Mouse (Mus musculus) megakaryocyte, adult 5-6 weeks (primary cell): ENCODE data around the gene Olfr1294. TPM values are rescaled to one million over a fixed set of nuclear protein-coding genes. Genes with fewer than 3 reads are reported as not detected.

Experiments used
- ATAC-seq: 2 replicates; pipeline ENCODE4 v1.8.0; 2016; ENCODE audit warnings: mild to moderate bottlenecking, inconsistent platforms; ENCODE audit not compliant: poor library complexity, severe bottlenecking
- total RNA-seq, 2 experiments: library from RNA; stranded (forward) in 1 of 2; stranded (reverse) in 1 of 2; fragments of 153-499, 151-499 nt in 1 of 2; fragments of 221-1000, 200-1000 nt in 1 of 2; gene quantifications; 2 replicates each; pipeline versions ENCODE4 v1.2.3 to v1.2.4; 2015 to 2017

Gene Olfr1294
- total RNA-seq (2015) (not detected in 2 replicates), total RNA-seq (2017) (not detected in 2 replicates)

- no peak for ATAC-seq
Observed at GRCm38 (mm10) chr2:111540191-111540590, at the start of gene Olfr1294. Gene Olfr1294, minus strand, starts transcription at chr2:111540291.

DNA sequence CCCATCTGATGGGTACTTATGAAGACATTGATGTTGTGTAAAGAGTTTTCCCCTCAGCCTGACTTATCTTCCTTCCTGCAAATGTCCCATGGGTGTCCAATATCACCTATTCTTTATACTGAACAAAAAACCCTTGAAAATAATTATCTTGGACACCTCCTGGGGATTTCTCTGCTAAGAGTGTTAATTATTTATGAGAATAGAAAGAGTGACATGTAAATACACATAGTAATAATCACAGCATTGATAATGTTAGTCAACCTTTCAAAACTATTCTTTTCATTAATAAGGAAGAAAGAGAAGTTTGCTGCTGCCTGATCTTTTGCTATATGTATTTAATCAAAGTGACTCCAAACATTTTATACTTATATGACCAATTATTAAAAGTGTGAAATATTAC lies 29.5 kb upstream of the Olfr1294 start, which contains the start of gene Olfr1295:
Gene Olfr1295, minus strand, starts transcription at position 101 of the 400 bp plus-strand sequence.
- no peak for ATAC-seq

DNA sequence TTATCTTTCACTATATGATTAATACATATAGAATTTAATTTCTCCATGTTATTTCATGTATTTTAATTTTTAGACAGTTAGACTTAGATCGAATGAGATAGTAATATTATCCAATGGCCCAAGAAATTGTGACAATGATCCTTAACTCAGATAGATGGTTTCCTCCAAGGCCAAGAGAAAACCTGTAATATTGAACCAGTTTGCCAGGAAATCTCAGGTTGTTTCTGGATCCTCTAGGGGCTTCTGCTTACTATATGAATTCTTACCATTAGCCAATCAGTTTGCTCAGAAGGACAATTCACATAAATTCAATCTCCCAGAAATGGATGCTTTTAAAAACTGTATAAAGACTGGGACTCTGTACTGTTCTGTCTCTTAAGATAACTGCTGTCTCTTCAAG lies 15.2 kb downstream of the Olfr1294 start, which contains the start of gene Olfr1293-ps:
Gene Olfr1293-ps, plus strand, starts transcription at position 301 of the 400 bp plus-strand sequence.
- ATAC-seq: no peak

GRCm38 (mm10) chr2:111517451-111517850 lies 22.6 kb downstream of the Olfr1294 start:
- ATAC-seq: no peak

DNA sequence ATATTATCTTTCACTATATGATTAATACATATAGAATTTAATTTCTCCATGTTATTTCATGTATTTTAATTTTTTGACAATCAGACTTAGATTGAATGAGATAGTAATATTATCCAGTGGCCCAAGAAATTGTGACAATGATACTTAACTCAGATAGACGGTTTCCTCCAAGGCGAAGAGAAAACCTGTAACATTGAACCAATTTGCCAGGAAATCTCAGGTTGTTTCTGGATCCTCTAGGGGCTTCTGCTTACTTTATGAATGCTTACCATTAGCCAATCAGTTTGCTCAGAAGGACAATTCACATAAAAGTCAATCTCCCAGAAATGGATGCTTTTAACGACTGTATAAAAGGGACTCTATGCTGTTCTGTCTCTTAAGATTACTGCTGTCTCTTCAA lies 43.2 kb downstream of the Olfr1294 start, which contains the start of gene Olfr1291-ps1:
Gene Olfr1291-ps1, plus strand, starts transcription at position 301 of the 400 bp plus-strand sequence.
- ATAC-seq: no peak

GRCm38 (mm10) chr2:111493729-111494128 lies 46.4 kb downstream of the Olfr1294 start, which contains the start of gene Olfr1290:
Gene Olfr1290, minus strand, starts transcription at chr2:111493829.
- no peak for ATAC-seq

Other genes with a start within 250 kb of the Olfr1294 start
- not detected in 2 replicates for gene Olfr1279, start 239.7 kb downstream of the Olfr1294 start, total RNA-seq (2015)
- gene Olfr1279, start 239.7 kb downstream of the Olfr1294 start, total RNA-seq (2017): not detected in 2 replicates
- not detected in 2 replicates for gene Olfr1280, start 226.3 kb downstream of the Olfr1294 start, total RNA-seq (2015)
- gene Olfr1280, start 226.3 kb downstream of the Olfr1294 start, total RNA-seq (2017): not detected in 2 replicates
- gene Olfr1281, start 213.8 kb downstream of the Olfr1294 start, total RNA-seq (2015): not detected in 2 replicates
- gene Olfr1281, start 213.8 kb downstream of the Olfr1294 start, total RNA-seq (2017): not detected in 2 replicates
- gene Olfr1282, start 204.2 kb downstream of the Olfr1294 start, total RNA-seq (2015): not detected in 2 replicates
- not detected in 2 replicates for gene Olfr1282, start 204.2 kb downstream of the Olfr1294 start, total RNA-seq (2017)
- gene Olfr1283, start 173.5 kb downstream of the Olfr1294 start, total RNA-seq (2015): not detected in 2 replicates
- gene Olfr1283, start 173.5 kb downstream of the Olfr1294 start, total RNA-seq (2017): not detected in 2 replicates
- gene Olfr1284, start 164.8 kb downstream of the Olfr1294 start, total RNA-seq (2015): not detected in 2 replicates
- not detected in 2 replicates for gene Olfr1284, start 164.8 kb downstream of the Olfr1294 start, total RNA-seq (2017)
- not detected in 2 replicates for gene Olfr1286, start 117.2 kb downstream of the Olfr1294 start, total RNA-seq (2015)
- gene Olfr1286, start 117.2 kb downstream of the Olfr1294 start, total RNA-seq (2017): 0.18 TPM in 1 of 2 replicates, not detected in the other
- gene Olfr1287, start 91.1 kb downstream of the Olfr1294 start, total RNA-seq (2015): not detected in 2 replicates
- gene Olfr1287, start 91.1 kb downstream of the Olfr1294 start, total RNA-seq (2017): not detected in 2 replicates
- gene Olfr1288, start 66.2 kb downstream of the Olfr1294 start, total RNA-seq (2015): not detected in 2 replicates
- gene Olfr1288, start 66.2 kb downstream of the Olfr1294 start, total RNA-seq (2017): not detected in 2 replicates
- not detected in 2 replicates for gene Olfr1289, start 59.5 kb downstream of the Olfr1294 start, total RNA-seq (2015)
- not detected in 2 replicates for gene Olfr1289, start 59.5 kb downstream of the Olfr1294 start, total RNA-seq (2017)
- gene Olfr1290, start 46.5 kb downstream of the Olfr1294 start, total RNA-seq (2015): not detected in 2 replicates
- not detected in 2 replicates for gene Olfr1290, start 46.5 kb downstream of the Olfr1294 start, total RNA-seq (2017)
- not detected in 2 replicates for gene Olfr1291-ps1, start 43.1 kb downstream of the Olfr1294 start, total RNA-seq (2015)
- not detected in 2 replicates for gene Olfr1291-ps1, start 43.1 kb downstream of the Olfr1294 start, total RNA-seq (2017)
- not detected in 2 replicates for gene Olfr1293-ps, start 15.1 kb downstream of the Olfr1294 start, total RNA-seq (2015)
- not detected in 2 replicates for gene Olfr1293-ps, start 15.1 kb downstream of the Olfr1294 start, total RNA-seq (2017)
- gene Olfr1295, start 29.4 kb upstream of the Olfr1294 start, total RNA-seq (2015): not detected in 2 replicates
- gene Olfr1295, start 29.4 kb upstream of the Olfr1294 start, total RNA-seq (2017): not detected in 2 replicates
- gene Olfr1297, start 86.2 kb upstream of the Olfr1294 start, total RNA-seq (2015): not detected in 2 replicates
- not detected in 2 replicates for gene Olfr1297, start 86.2 kb upstream of the Olfr1294 start, total RNA-seq (2017)
- gene Olfr1298, start 108.9 kb upstream of the Olfr1294 start, total RNA-seq (2015): not detected in 2 replicates
- gene Olfr1298, start 108.9 kb upstream of the Olfr1294 start, total RNA-seq (2017): not detected in 2 replicates
- gene Olfr1299, start 121.1 kb upstream of the Olfr1294 start, total RNA-seq (2015): not detected in 2 replicates
- not detected in 2 replicates for gene Olfr1299, start 121.1 kb upstream of the Olfr1294 start, total RNA-seq (2017)
- gene Olfr1301, start 210.7 kb upstream of the Olfr1294 start, total RNA-seq (2015): not detected in 2 replicates
- not detected in 2 replicates for gene Olfr1301, start 210.7 kb upstream of the Olfr1294 start, total RNA-seq (2017)
- not detected in 2 replicates for gene Olfr1302, start 237.1 kb upstream of the Olfr1294 start, total RNA-seq (2015)
- not detected in 2 replicates for gene Olfr1302, start 237.1 kb upstream of the Olfr1294 start, total RNA-seq (2017)